Mouse (Mus musculus): ENCODE data around the gene Ncbp3. TPM values are rescaled to one million over a fixed set of nuclear protein-coding genes. Genes with fewer than 3 reads are reported as not detected.
A peak's percentile ranks its signal among the peaks of the same experiment; 100 is the strongest.

Ncbp3 gene
- polyA plus RNA-seq, 1 experiment from 2014 or later = 11.1 TPM

DNA sequence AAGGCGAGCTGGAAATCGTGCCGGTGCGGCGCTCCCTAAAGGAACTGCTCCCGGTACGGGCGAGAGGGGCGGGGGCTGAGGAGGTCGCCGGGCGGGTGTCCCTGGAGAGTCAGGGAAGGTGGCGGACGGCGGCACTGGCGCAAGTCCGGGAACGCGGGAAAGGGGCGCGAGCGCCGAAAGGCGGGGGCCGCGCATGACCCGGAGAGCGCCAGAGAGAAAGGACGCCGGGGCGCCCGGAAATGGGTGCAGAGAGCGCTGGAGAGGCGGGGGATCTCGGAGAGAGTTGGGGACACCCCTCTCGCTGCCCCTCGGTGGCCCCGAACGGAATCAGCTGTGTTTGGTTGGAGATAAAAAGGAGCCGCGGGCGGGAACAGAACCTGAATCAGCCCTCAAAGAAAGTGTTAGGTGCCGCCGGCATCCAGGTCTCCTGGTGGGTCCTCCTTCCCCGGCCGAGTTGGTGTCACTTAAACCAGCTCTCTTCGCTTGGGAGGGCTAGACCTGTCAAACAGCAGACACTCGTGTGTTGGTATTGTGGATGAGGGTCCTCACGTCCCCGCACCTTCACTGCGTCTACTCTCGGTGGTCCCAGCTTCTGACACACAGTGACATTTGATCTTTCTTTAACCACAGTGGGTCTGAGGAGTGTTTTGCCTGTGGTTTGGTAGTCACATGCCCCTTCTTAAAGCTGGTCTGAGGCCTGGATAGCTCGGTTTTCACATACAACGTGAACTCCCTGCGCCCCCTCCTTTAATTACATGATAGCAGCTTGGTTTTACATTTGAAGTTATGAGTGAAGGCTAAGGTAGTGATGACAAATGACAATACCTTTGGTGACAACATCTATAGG, 670 bp downstream of the Ncbp3 start:
- Histone ChIP-seq H3K4me2 (replicated peaks; ENCODE audit: low read depth, low read length) (peak overlapping the region; percentile 85), H3K36me3 (ENCODE audit: insufficient read depth, low read length) (peaks cover 10% of the 10 kb centered on the region; the same call in 1 of the 2 replicates), H3K4me1 (ENCODE audit: insufficient read depth, low read length) (peaks cover 28% of the 10 kb centered on the region), H3K4me3 (ENCODE audit: low read length) (peak overlapping the region; percentile 93), H3K9me3 (ENCODE audit: low read length) (no peaks in the 10 kb centered on the region), H3K9ac (replicated peaks; ENCODE audit: low read length) (peak overlapping the region; percentile 99), H3K27ac (ENCODE audit: low read length) (peak overlapping the region; percentile 86), H3K27me3 (ENCODE audit: insufficient read depth, low read length) (no peaks in the 10 kb centered on the region)
- peak; percentile 79 for ATAC-seq (ENCODE audit: low FRiP score, low TSS enrichment)
- under 1% methylated on average over 53 of the region's 55 CpGs for WGBS

DNA sequence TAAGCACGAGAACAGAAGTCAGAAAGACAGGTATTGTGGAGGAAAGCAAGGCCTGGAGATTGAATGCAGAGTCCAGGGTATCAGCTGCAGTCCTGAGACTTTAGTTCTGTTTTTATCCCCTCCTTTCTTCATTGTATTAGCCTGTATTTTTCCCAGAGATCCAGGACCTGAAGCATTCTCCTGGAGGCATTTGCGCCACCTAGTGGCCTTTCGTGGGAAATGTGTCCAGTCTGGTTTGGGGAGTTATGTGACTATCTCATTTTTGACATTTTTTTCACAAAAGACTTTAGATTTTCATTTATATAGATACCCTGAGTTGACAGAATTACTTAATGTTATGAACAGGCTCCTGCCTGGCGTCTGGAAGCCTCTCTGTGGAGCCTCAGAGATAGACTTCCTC, 1.8 kb downstream of the Ncbp3 start:
- Histone ChIP-seq H3K4me2 (replicated peaks; ENCODE audit: low read depth, low read length) (peak overlapping the region; percentile 85), H3K4me1 (ENCODE audit: insufficient read depth, low read length) (peaks cover 18% of the 10 kb centered on the region), H3K4me3 (ENCODE audit: low read length) (peak overlapping the region; percentile 93; the same call in 1 of the 2 replicates), H3K27me3 (ENCODE audit: insufficient read depth, low read length) (no peaks in the 10 kb centered on the region), H3K27ac (ENCODE audit: low read length) (0 out of 2 replicates have a peak overlapping the region, but pooled peaks have one; percentile 25), H3K9me3 (ENCODE audit: low read length) (no peaks in the 10 kb centered on the region), H3K36me3 (ENCODE audit: insufficient read depth, low read length) (peaks cover 20% of the 10 kb centered on the region), H3K9ac (replicated peaks; ENCODE audit: low read length) (peak overlapping the region; percentile 33; the same call in 1 of the 2 replicates)
- ATAC-seq (ENCODE audit: low FRiP score, low TSS enrichment) = no peak
- 5% methylated on average over 4 of the region's 4 CpGs for WGBS

DNA sequence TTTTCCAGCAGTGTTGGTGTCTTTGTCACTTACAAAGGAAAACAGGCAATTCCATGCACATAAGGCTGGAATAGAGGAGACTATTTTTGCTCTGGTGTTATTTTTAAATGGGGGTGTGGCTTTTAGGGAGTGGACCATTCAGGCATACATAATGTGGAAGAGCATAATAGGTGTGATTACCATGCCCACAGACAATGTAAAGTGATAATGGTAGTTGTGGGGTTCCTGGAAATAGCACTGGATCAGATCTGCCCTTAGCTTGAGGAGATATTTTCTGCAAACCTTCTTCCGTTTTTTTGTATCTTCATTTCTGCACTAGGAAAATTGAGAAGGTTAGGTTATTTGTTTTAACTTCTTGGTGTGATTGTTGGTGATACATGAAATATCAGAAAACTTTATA, 5.2 kb downstream of the Ncbp3 start:
- H3K27me3 ChIP-seq (ENCODE audit: insufficient read depth, low read length) = no peaks in the 10 kb centered on the region
- 82% methylated on average over 1 of the region's 1 CpGs for whole genome bisulfite sequencing
- ATAC-seq (ENCODE audit: low FRiP score, low TSS enrichment) = no peak
- peaks cover 13% of the 10 kb centered on the region for H3K4me1 ChIP-seq (ENCODE audit: insufficient read depth, low read length)
- H3K9ac ChIP-seq (replicated peaks; ENCODE audit: low read length) = no peak overlapping the region
- no peak overlapping the region for H3K4me2 ChIP-seq (replicated peaks; ENCODE audit: low read depth, low read length)
- H3K9me3 ChIP-seq (ENCODE audit: low read length) = no peaks in the 10 kb centered on the region
- H3K4me3 ChIP-seq (ENCODE audit: low read length) = no peak overlapping the region
- H3K27ac ChIP-seq (ENCODE audit: low read length) = no peak overlapping the region
- H3K36me3 ChIP-seq (ENCODE audit: insufficient read depth, low read length) = peaks cover 39% of the 10 kb centered on the region

DNA sequence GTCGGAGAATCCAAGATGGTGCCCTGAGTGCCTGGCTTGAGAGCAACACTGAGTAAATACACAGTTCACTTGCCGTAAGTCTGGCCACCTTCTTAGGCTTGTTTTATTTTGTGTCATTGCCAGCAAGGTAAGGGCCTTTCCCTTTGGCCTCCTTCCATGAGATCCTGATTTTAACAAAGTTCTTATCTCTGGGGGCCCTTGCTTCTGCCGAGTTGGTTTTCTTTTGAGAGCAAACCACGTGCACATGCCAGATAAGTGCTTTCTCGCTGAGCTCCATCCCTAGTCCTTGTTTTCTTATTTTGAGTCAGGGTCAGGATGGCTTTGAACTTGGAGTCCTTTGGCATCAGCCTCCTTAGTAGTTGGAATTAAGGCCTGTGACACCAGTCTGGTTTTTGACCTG, 10.1 kb downstream of the Ncbp3 start:
- no peaks in the 10 kb centered on the region for H3K9me3 ChIP-seq (ENCODE audit: low read length)
- H3K4me2 ChIP-seq (replicated peaks; ENCODE audit: low read depth, low read length) = no peak overlapping the region
- 89% methylated on average over 5 of the region's 5 CpGs for WGBS
- H3K27ac ChIP-seq (ENCODE audit: low read length) = no peak overlapping the region
- H3K4me3 ChIP-seq (ENCODE audit: low read length) = no peak overlapping the region
- H3K4me1 ChIP-seq (ENCODE audit: insufficient read depth, low read length) = no peaks in the 10 kb centered on the region
- no peak for ATAC-seq (ENCODE audit: low FRiP score, low TSS enrichment)
- no peaks in the 10 kb centered on the region for H3K27me3 ChIP-seq (ENCODE audit: insufficient read depth, low read length)
- peaks cover 42% of the 10 kb centered on the region for H3K36me3 ChIP-seq (ENCODE audit: insufficient read depth, low read length)
- H3K9ac ChIP-seq (replicated peaks; ENCODE audit: low read length) = no peak overlapping the region

DNA sequence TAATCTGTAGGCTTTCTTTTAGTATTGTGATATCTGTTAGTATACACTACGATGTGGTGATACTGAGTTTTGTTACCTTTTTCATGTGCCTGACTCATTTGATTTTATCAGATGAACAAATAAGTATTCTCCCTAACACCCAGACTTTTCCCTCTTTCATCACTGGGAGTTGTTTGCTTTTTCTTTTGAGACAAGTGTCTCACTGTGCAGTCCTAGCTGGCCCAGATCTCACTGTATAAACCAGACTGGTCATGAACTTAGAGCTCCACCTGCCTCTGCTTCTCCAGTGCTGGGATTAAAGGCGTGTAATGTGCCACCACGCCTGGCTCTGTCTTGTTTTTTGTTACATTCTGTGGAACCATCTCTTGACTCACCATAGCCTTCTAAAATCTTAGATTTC, 12.0 kb downstream of the Ncbp3 start:
- 90% methylated on average over 3 of the region's 3 CpGs for WGBS
- ATAC-seq (ENCODE audit: low FRiP score, low TSS enrichment) = no peak

DNA sequence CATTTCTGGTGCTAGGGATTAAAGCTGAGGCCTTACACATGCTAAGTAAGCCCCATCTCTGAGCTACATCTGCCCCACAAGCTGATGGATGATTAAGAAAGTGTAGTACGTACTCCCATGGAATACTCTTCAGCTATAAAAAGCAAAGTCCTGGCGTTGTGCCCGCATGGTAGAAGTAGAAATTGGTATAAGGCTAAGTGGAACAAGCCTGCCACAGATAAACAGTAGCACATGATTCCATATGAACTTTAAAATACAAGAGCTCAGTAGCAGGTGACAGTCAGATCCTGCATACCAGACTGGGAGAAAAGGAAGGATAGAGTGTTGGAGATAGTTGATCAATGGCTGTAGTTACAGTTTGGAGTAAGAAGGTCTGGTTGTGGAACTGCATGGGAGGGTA, 13.8 kb downstream of the Ncbp3 start:
- WGBS = 90% methylated on average over 3 of the region's 3 CpGs
- Histone ChIP-seq H3K27ac (ENCODE audit: low read length) (no peak overlapping the region), H3K27me3 (ENCODE audit: insufficient read depth, low read length) (no peaks in the 10 kb centered on the region), H3K9me3 (ENCODE audit: low read length) (no peaks in the 10 kb centered on the region), H3K4me1 (ENCODE audit: insufficient read depth, low read length) (no peaks in the 10 kb centered on the region), H3K36me3 (ENCODE audit: insufficient read depth, low read length) (peaks cover 27% of the 10 kb centered on the region), H3K9ac (replicated peaks; ENCODE audit: low read length) (no peak overlapping the region), H3K4me2 (replicated peaks; ENCODE audit: low read depth, low read length) (no peak overlapping the region), H3K4me3 (ENCODE audit: low read length) (no peak overlapping the region)
- ATAC-seq (ENCODE audit: low FRiP score, low TSS enrichment) = no peak

More for the DNA sequence above, 12.0 kb downstream of the Ncbp3 start:
- H3K4me1 ChIP-seq (ENCODE audit: insufficient read depth, low read length) = no peaks in the 10 kb centered on the region
- no peak overlapping the region for H3K9ac ChIP-seq (replicated peaks; ENCODE audit: low read length)
- H3K36me3 ChIP-seq (ENCODE audit: insufficient read depth, low read length) = peaks cover 29% of the 10 kb centered on the region
- no peak overlapping the region for H3K4me3 ChIP-seq (ENCODE audit: low read length)
- H3K27me3 ChIP-seq (ENCODE audit: insufficient read depth, low read length) = no peaks in the 10 kb centered on the region
- no peak overlapping the region for H3K4me2 ChIP-seq (replicated peaks; ENCODE audit: low read depth, low read length)
- H3K9me3 ChIP-seq (ENCODE audit: low read length) = no peaks in the 10 kb centered on the region
- H3K27ac ChIP-seq (ENCODE audit: low read length) = no peak overlapping the region

DNA sequence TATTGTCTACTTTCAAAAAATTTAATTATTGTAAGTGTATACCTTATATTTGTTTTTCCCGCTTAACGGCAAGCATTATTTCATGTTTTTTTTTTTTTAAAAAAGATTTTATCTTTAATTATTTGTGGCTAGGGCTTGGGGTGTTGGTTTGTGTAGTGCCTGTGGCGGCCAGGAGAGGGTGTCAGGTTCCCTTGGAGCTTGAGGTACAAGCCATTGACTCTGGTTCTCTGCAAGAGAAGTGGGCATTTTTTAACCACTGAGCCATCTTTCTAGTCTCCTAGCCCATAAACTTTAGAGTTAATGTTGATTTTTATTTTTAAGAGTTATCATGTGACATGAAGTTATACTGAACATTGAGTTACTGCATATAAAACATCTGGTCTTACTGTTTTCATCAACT, 24.3 kb downstream of the Ncbp3 start:
- Histone ChIP-seq H3K4me1 (ENCODE audit: insufficient read depth, low read length) (no peaks in the 10 kb centered on the region), H3K9me3 (ENCODE audit: low read length) (no peaks in the 10 kb centered on the region), H3K27ac (ENCODE audit: low read length) (no peak overlapping the region), H3K9ac (replicated peaks; ENCODE audit: low read length) (no peak overlapping the region), H3K4me2 (replicated peaks; ENCODE audit: low read depth, low read length) (no peak overlapping the region), H3K27me3 (ENCODE audit: insufficient read depth, low read length) (no peaks in the 10 kb centered on the region), H3K4me3 (ENCODE audit: low read length) (no peak overlapping the region), H3K36me3 (ENCODE audit: insufficient read depth, low read length) (peaks cover 62% of the 10 kb centered on the region)
- ATAC-seq (ENCODE audit: low FRiP score, low TSS enrichment) = no peak
- WGBS = 87% methylated on average over 3 of the region's 3 CpGs

DNA sequence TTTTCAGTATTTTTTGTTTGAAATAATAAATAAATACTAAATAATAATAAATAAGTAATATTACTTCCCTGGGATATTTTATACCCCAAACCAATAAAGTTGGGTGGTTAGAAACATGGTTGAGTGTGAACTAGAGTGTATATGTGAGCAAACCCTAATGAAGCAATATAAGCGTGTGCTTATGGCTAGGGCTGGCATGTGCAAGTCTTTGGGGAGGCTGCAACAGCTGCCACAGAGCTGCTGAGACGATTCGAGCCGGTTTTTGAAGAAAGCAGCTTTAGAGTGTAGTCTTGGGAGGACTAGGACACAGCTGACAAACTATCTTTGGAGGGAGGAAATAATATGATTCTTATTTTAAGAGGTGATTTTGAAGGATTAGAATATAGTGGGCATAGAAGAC, 28.7 kb downstream of the Ncbp3 start:
- no peak overlapping the region for H3K27ac ChIP-seq (ENCODE audit: low read length)
- ATAC-seq (ENCODE audit: low FRiP score, low TSS enrichment) = no peak
- H3K4me3 ChIP-seq (ENCODE audit: low read length) = no peak overlapping the region
- peaks cover 67% of the 10 kb centered on the region for H3K36me3 ChIP-seq (ENCODE audit: insufficient read depth, low read length)
- H3K9ac ChIP-seq (replicated peaks; ENCODE audit: low read length) = no peak overlapping the region
- WGBS = 94% methylated on average over 4 of the region's 4 CpGs
- H3K9me3 ChIP-seq (ENCODE audit: low read length) = no peaks in the 10 kb centered on the region
- no peaks in the 10 kb centered on the region for H3K4me1 ChIP-seq (ENCODE audit: insufficient read depth, low read length)
- no peak overlapping the region for H3K4me2 ChIP-seq (replicated peaks; ENCODE audit: low read depth, low read length)
- no peaks in the 10 kb centered on the region for H3K27me3 ChIP-seq (ENCODE audit: insufficient read depth, low read length)

DNA sequence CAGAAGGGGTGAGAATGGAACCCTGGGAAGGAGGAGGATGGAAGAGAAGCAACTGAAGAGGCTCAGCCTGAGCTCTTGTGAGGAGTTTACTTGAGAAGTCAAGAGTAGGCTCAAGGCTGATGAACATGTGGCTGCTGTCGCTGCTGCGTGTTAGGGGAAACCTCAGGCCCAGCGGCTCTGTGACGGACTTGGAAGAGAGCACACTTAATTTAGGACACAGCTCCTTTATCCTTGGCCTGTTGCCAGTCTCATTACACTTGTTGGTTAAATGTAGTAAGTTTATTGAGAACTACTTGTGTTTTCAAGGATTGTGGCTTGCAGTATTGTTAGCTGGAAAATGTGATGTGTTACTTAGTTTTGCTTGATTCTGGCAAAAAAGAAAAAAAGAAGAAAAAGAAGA, 29.1 kb downstream of the Ncbp3 start:
- no peaks in the 10 kb centered on the region for H3K9me3 ChIP-seq (ENCODE audit: low read length)
- no peaks in the 10 kb centered on the region for H3K27me3 ChIP-seq (ENCODE audit: insufficient read depth, low read length)
- ATAC-seq (ENCODE audit: low FRiP score, low TSS enrichment) = no peak
- H3K9ac ChIP-seq (replicated peaks; ENCODE audit: low read length) = no peak overlapping the region
- no peak overlapping the region for H3K27ac ChIP-seq (ENCODE audit: low read length)
- H3K36me3 ChIP-seq (ENCODE audit: insufficient read depth, low read length) = peaks cover 68% of the 10 kb centered on the region
- 77% methylated on average over 4 of the region's 4 CpGs for WGBS
- H3K4me3 ChIP-seq (ENCODE audit: low read length) = no peak overlapping the region
- H3K4me2 ChIP-seq (replicated peaks; ENCODE audit: low read depth, low read length) = no peak overlapping the region
- H3K4me1 ChIP-seq (ENCODE audit: insufficient read depth, low read length) = no peaks in the 10 kb centered on the region

DNA sequence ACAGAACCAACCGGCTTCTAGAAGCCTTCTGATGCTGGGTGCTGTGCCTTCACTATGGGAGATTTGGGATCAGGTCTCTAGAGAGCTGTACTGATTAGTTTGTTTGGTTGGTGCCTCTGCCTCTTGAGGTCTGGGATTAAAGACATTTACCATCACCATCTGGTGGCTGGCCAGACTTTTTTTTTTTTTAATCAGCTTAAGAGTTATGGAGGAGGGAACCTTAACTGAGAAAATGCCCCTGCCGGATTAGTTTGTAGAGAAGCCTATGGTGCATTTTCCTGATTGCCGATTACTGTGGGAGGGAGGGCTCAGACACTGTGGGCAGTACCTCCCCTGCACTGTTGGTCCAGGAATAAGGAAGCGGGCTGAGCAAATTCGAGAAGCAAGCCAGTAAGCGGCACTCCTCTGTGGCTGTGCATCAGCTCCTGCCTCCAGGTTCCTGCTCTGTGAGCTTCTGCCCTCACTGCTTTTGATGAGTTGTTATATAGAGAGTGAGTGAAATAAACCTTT, 29.7 kb downstream of the Ncbp3 start:
- Histone ChIP-seq H3K36me3 (ENCODE audit: insufficient read depth, low read length) (peaks cover 69% of the 10 kb centered on the region), H3K4me2 (replicated peaks; ENCODE audit: low read depth, low read length) (no peak overlapping the region), H3K9ac (replicated peaks; ENCODE audit: low read length) (no peak overlapping the region), H3K27ac (ENCODE audit: low read length) (no peak overlapping the region), H3K9me3 (ENCODE audit: low read length) (no peaks in the 10 kb centered on the region), H3K4me1 (ENCODE audit: insufficient read depth, low read length) (no peaks in the 10 kb centered on the region), H3K4me3 (ENCODE audit: low read length) (no peak overlapping the region), H3K27me3 (ENCODE audit: insufficient read depth, low read length) (no peaks in the 10 kb centered on the region)
- no peak for ATAC-seq (ENCODE audit: low FRiP score, low TSS enrichment)
- WGBS = 91% methylated on average over 6 of the region's 6 CpGs

Measured in kidney, embryonic 16.5 days (tissue).